Mouse (Mus musculus) E14TG2a.4 (cell line): ENCODE measurements at regions not wholly inside any gene's neighbourhood (a gene's known extent, or its start where the extent isn't known, plus 50 kb on each side); places are given as distances from the start of the nearest gene placed in this dataset.

Experiments
- CTCF ChIP-seq: conservative IDR thresholded peaks from 2 replicates; pipeline ENCODE4 v1.5.1; 2014; ENCODE audit warnings: low read length
- POU5F1 ChIP-seq: IDR thresholded peaks from 2 replicates; pipeline ENCODE4 v1.6.1; 2014; ENCODE audit warnings: low read length, borderline replicate concordance

- TF ChIP-seq CTCF (no peak), POU5F1 (no peak)
Measured at GRCm38 (mm10) chr3:39900207-39900606, 630.9 kb upstream of the Intu start.
